Mouse (Mus musculus) embryonic facial prominence, embryonic 11.5 days (tissue): ENCODE data around the gene Rnf167. TPM values are rescaled to one million over a fixed set of nuclear protein-coding genes. Genes with fewer than 3 reads are reported as not detected.

Source experiments
- ATAC-seq: fragments of 200-750 bp; cut with Nextera tagmentation; replicated peaks from 2 replicates; pipeline ENCODE4 v1.8.0; 2017; ENCODE audit warnings: low read depth; ENCODE audit not compliant: insufficient number of reproducible peaks, low FRiP score, low TSS enrichment
- DNase-seq: peaks from one replicate; pipeline ENCODE4 v3.0.0-alpha.2; 2015; ENCODE audit warnings: low spot score
- H3K27ac ChIP-seq: fragments of 300-500 bp; sonication (generic); replicated peaks from 2 replicates; pipeline ENCODE4 v1.5.1; 2014; ENCODE audit warnings: mild to moderate bottlenecking, low read depth, low read length, control low read depth
- H3K27me3 ChIP-seq: fragments of 300-500 bp; sonication (generic); 2 replicates; pipeline ENCODE4 v1.6.1; 2014; ENCODE audit warnings: mild to moderate bottlenecking, low read length, moderate library complexity, mixed read lengths; ENCODE audit not compliant: control insufficient read depth, insufficient read depth
- H3K36me3 ChIP-seq: fragments of 300-500 bp; sonication (generic); replicated peaks from 2 replicates; pipeline ENCODE4 v1.6.1; 2014; ENCODE audit warnings: low read depth, mild to moderate bottlenecking, low read length, moderate library complexity, mixed read lengths; ENCODE audit not compliant: control insufficient read depth, insufficient read depth
- H3K4me1 ChIP-seq: fragments of 300-500 bp; sonication (generic); 2 replicates; pipeline ENCODE4 v1.6.1; 2014; ENCODE audit warnings: low read length, mixed read lengths; ENCODE audit not compliant: control insufficient read depth, insufficient read depth
- H3K4me2 ChIP-seq: fragments of 300-500 bp; sonication (generic); 2 replicates; pipeline ENCODE4 v1.6.1; 2014; ENCODE audit warnings: low read depth, mild to moderate bottlenecking, control low read depth, low read length, moderate library complexity
- H3K4me3 ChIP-seq: fragments of 300-500 bp; sonication (generic); 2 replicates; pipeline ENCODE4 v1.5.1; 2014; ENCODE audit warnings: low read depth, low read length, control low read depth
- H3K9ac ChIP-seq: fragments of 300-500 bp; sonication (generic); replicated peaks from 2 replicates; pipeline ENCODE4 v1.6.1; 2014; ENCODE audit warnings: mild to moderate bottlenecking, control low read depth, low read length
- H3K9me3 ChIP-seq: fragments of 300-500 bp; sonication (generic); replicated peaks from 2 replicates; pipeline ENCODE4 v1.6.1; 2016; ENCODE audit warnings: mild to moderate bottlenecking, low read length, inconsistent platforms, mixed read lengths; ENCODE audit not compliant: control insufficient read depth
- WGBS: fragments of 180-500 bp; shearing (Covaris S2); extraction: QIAGEN DNeasy Blood & Tissue Kit; methylation state at CpG from one replicate; pipeline ENCODE4 v1.1.7; 2014; 5-methylcytosine and 5-hydroxymethylcytosine counted together
- polyA plus RNA-seq: library from polyadenylated mRNA; unstranded; fragments of >200 nt; fragmentation: Nextera tagmentation; extraction: Ambion mirVana; gene quantifications from 2 replicates; pipeline ENCODE4 v1.2.1, GENCODE M21; 2014

The Rnf167 gene
- polyA plus RNA-seq, 1 experiment from 2014 or later, result 81.9 TPM

DNA sequence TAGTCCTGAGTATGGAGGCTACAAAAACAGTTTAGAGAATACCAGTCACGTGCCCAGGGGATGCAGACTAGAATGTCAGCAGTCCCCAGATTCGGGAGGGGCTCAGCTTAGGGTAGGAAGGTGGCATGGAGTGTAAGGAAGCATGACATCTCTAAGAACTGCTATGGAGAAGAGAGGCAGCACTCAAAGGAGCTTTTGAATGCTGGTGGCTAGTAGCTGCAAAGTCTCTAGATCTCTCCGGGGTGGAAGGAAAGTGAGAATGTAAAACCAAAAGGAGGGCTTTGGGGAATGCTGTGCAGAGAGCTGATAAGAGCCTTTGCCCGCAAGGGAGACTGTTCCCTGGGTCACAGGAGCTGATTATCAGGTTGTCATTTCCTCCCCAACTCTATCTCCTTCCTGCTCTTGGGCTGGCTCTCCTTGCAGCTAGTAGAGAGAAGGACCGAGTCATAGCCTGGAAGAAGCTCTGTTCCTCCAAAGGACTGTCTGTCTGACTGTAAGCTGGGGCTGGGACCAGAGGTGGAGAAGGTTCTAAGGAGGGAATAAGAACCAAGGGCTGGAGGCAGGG, 8.2 kb upstream of the Rnf167 start, which contains the start of gene Gp1ba:
Gene Gp1ba, plus strand, starts transcription at position 409 of the 565 bp plus-strand sequence.
- 55% methylated on average over 5 of the region's 5 CpGs for WGBS
- ATAC-seq, result no peak
- Histone ChIP-seq H3K9me3 (no peaks in the 10 kb centered on the region), H3K36me3 (no peaks in the 10 kb centered on the region), H3K4me3 (no peak within 1 kb of the TSS), H3K9ac (no peak within 1 kb of the TSS), H3K4me1 (no peaks in the 10 kb centered on the region), H3K27me3 (no peaks in the 10 kb centered on the region), H3K27ac (no peak within 1 kb of the TSS), H3K4me2 (no peak within 1 kb of the TSS)
- no peak for DNase-seq

DNA sequence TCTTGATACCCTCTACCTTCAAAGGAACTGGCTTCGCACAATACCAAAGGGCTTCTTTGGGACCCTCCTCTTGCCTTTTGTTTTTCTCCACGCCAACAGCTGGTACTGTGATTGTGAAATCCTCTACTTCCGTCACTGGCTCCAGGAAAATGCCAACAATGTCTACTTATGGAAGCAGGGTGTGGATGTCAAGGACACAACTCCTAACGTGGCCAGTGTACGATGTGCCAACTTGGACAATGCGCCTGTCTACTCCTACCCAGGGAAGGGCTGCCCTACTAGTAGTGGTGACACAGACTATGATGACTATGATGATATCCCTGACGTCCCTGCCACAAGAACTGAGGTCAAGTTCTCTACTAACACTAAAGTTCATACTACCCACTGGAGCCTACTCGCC, 7.1 kb upstream of the Rnf167 start:
- no peak overlapping the region for H3K27ac ChIP-seq
- no peaks in the 10 kb centered on the region for H3K27me3 ChIP-seq
- H3K9ac ChIP-seq, result no peak overlapping the region
- no peaks in the 10 kb centered on the region for H3K9me3 ChIP-seq
- no peak overlapping the region for H3K4me2 ChIP-seq
- H3K4me1 ChIP-seq, result no peaks in the 10 kb centered on the region
- H3K4me3 ChIP-seq, result no peak overlapping the region
- DNase-seq (no peak), ATAC-seq (no peak)
- WGBS, result 87% methylated on average over 8 of the region's 8 CpGs
- H3K36me3 ChIP-seq, result no peaks in the 10 kb centered on the region; the same call in none of the 2 replicates

- Histone ChIP-seq H3K4me2 (no peak overlapping the region), H3K4me1 (no peaks in the 10 kb centered on the region; the same call in 1 of the 2 replicates), H3K9ac (no peak overlapping the region), H3K9me3 (no peaks in the 10 kb centered on the region), H3K36me3 (no peaks in the 10 kb centered on the region; the same call in none of the 2 replicates), H3K27ac (no peak overlapping the region), H3K27me3 (no peaks in the 10 kb centered on the region), H3K4me3 (no peak overlapping the region)
- no peak for DNase-seq
- no peak for ATAC-seq
- 79% methylated on average over 7 of the region's 7 CpGs for WGBS
Measured at GRCm38 (mm10) chr11:70641241-70641640, 5.8 kb upstream of the Rnf167 start.

- Histone ChIP-seq H3K9me3 (no peaks in the 10 kb centered on the region), H3K4me3 (no peak overlapping the region), H3K27ac (no peak overlapping the region), H3K27me3 (no peaks in the 10 kb centered on the region), H3K4me1 (peaks cover 2% of the 10 kb centered on the region; the same call in 1 of the 2 replicates), H3K4me2 (no peak overlapping the region), H3K36me3 (no peaks in the 10 kb centered on the region; the same call in none of the 2 replicates), H3K9ac (no peak overlapping the region)
- DNase-seq (no peak), ATAC-seq (no peak)
- 95% methylated on average over 6 of the region's 6 CpGs for WGBS
Measured at GRCm38 (mm10) chr11:70643051-70643450, 4.0 kb upstream of the Rnf167 start.

GRCm38 (mm10) chr11:70644564-70645103, 2.4 kb upstream of the Rnf167 start:
- Histone ChIP-seq H3K4me1 (peaks cover 2% of the 10 kb centered on the region; the same call in 1 of the 2 replicates), H3K9ac (no peak overlapping the region), H3K36me3 (peaks cover 2% of the 10 kb centered on the region), H3K27me3 (no peaks in the 10 kb centered on the region), H3K4me2 (no peak overlapping the region), H3K27ac (no peak overlapping the region), H3K4me3 (no peak overlapping the region), H3K9me3 (no peaks in the 10 kb centered on the region)
- WGBS, result 96% methylated on average over 8 of the region's 8 CpGs
- ATAC-seq (no peak), DNase-seq (no peak)

GRCm38 (mm10) chr11:70645461-70646258, 1.4 kb upstream of the Rnf167 start:
- H3K4me3 ChIP-seq, result peak overlapping the region; percentile 61
- H3K4me2 ChIP-seq, result peak overlapping the region; percentile 66
- H3K27ac ChIP-seq, result no peak overlapping the region
- H3K4me1 ChIP-seq, result peaks cover 2% of the 10 kb centered on the region; the same call in 1 of the 2 replicates
- WGBS, result 87% methylated on average over 12 of the region's 12 CpGs
- H3K36me3 ChIP-seq, result peaks cover 8% of the 10 kb centered on the region
- no peaks in the 10 kb centered on the region for H3K27me3 ChIP-seq
- peak overlapping the region; percentile 70 for H3K9ac ChIP-seq
- no peak for ATAC-seq
- DNase-seq, result no peak
- no peaks in the 10 kb centered on the region for H3K9me3 ChIP-seq

DNA sequence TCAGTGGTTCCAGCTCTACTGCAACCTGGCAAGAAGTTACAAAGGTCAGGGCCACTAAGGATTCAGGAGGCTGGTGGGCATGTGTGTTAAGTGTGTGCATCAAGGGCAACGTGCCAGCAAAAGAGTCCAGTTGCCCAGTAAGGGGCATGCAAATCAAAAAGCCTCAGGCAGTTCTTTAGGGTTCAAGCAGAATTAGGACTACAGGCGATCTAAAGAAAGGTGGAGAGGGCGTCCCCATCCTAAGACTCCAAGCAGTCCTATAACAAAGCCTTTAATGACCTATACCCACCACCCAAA, 828 bp upstream of the Rnf167 start:
- Histone ChIP-seq H3K9ac (peak overlapping the region; percentile 70), H3K4me2 (peak overlapping the region; percentile 66), H3K4me1 (peaks cover 2% of the 10 kb centered on the region; the same call in 1 of the 2 replicates), H3K27me3 (no peaks in the 10 kb centered on the region), H3K9me3 (no peaks in the 10 kb centered on the region), H3K4me3 (peak overlapping the region; percentile 61), H3K27ac (peak overlapping the region; percentile 84), H3K36me3 (peaks cover 14% of the 10 kb centered on the region)
- 16% methylated on average over 3 of the region's 3 CpGs for WGBS
- DNase-seq (no peak), ATAC-seq (no peak; the same call in 1 of the 2 replicates)
